Mouse (Mus musculus) olfactory bulb, adult 2 months (tissue): Measurements from ENCODE around the gene Rptor.

Experiments
- CTCF ChIP-seq: fragments of 200-500 bp; IDR thresholded peaks from 2 replicates; pipeline ENCODE4 v1.5.1; 2012; ENCODE audit warnings: low read depth, mild to moderate bottlenecking, low read length, moderate library complexity; ENCODE audit not compliant: insufficient read depth
- POLR2A ChIP-seq: fragments of 200-500 bp; IDR thresholded peaks from 2 replicates; pipeline ENCODE4 v1.6.1; 2012; ENCODE audit warnings: mild to moderate bottlenecking, low read depth, low read length, moderate library complexity; ENCODE audit not compliant: insufficient read depth

DNA sequence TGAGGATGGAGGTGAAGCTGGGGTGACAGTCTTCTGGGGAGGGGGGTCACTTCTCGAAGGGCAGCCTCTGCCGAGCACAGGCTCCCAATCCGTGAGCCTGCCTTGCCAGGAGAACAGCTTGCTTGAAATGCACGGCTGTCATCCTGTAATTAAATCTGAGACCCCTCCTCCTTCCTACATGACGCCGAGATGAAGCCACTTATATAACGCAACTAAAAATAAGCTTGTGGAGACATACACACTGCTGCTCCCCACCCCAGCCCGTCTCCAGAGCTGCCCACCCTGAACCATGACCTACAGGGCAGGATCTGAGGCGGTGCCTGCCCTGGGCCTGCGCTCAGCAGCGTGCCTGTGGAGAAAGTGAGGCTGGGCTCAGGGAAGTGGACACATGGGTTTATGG lies 337.4 kb downstream of the Rptor start:
- TF ChIP-seq CTCF (no peak), POLR2A (no peak)
